Mouse (Mus musculus) cerebellum, postnatal 14 days (tissue): ENCODE results near the gene Bphl.
"Not testable (repeated sequence)": the region's sequence is repeated elsewhere in the genome, so short reads cannot be mapped to it uniquely, and the experiment has no call there.

Source experiments
- DNase-seq, 2 experiments: peaks; one replicate each; pipeline ENCODE4 v3.0.0; 2021; ENCODE audit warnings: mixed read lengths in 2 of 2

Bphl gene

GRCm38 (mm10) chr13:34053673-34054282, 16.4 kb downstream of the Bphl start:
- no peak for DNase-seq

DNA sequence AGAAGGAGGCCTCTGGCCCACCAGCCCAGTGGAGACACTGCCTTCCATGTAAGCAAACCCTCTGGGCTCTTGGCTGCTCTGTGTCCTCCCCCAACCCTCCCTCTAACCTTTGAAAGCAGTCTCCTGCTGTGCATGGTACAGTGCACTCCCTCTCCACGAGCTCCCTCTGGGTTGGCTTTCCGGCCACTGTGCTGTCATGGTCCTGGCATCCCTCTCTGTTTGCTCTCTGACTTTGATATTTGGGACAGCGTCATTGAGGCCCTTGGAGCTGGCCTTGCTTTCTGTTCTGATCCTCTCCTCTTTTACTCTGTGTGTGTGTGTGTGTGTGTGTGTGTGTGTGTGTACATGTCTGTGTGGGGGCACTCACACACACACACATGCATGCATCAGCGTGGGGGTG, 17.0 kb downstream of the Bphl start:
- no peak for DNase-seq

- DNase-seq = no peak
These were observed 17.6 kb downstream of the Bphl start for GRCm38 (mm10) chr13:34054983-34055382.

GRCm38 (mm10) chr13:34057252-34057651, 19.9 kb downstream of the Bphl start:
- no peak for DNase-seq

DNA sequence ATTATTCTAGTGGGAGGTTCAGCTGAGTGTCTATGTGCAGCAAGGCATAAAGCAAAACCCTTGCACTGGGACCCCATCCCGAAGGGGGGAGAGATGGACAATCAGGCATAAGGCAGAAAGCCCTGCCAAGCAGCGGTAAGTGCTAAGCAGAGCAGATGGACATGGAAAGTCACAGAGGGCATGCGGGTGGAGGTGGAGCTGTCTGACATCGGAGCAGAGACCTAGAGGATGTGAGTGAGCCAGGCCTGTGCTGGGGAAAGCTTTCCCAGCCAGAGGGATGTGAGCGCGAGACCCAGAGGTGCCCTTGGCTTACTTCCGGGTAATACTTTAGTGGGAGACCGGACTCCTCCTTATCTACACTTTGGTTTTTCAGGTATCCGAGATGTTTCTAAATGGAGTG, 22.7 kb downstream of the Bphl start:
- peak; percentile 72 to 73 for DNase-seq

DNA sequence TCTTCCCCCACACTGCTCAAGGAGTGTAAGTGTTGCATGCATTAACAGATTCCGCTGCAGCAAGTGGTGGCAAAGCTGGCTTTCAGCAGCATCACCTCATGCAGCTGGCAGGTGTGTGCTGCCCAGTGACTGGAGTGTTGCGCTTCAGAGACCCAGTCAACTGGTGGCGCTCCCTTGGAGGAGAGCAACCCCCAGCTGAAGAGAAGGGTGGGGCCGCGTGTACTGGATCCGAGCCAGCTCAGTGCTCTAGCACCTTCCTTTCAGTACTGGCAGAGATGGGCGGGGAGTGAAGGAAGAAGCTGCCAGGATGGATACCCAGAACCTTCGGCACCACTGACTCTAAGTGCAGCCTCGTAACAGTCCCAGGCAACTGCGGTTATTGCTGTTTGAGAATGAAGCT, 25.1 kb downstream of the Bphl start:
- no peak for DNase-seq

GRCm38 (mm10) chr13:34066351-34066750, 29.0 kb downstream of the Bphl start:
- peak in 1 of 2 experiments; percentile 26 for DNase-seq

- DNase-seq = no peak
These were observed 32.9 kb downstream of the Bphl start for GRCm38 (mm10) chr13:34070296-34070695.

DNA sequence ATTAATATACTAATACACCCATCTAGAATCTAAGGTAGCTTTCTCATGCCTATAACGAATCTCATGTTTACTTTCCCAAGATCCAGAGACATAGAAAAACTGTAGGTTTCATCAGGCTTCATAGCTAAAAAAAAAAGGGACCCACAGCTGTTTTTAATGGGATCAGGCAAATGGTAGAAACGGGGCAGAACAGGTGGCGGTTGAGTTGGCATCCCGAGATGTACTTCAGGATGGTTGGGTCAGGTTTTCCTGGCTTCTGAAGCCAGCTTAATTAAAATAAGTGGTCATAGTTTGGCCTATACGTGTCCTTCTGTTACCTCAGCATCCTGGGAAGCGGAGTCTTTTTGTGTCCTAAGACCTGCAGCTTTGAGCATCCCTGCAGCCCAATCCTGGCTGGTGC, 34.4 kb downstream of the Bphl start:
- no peak for DNase-seq

DNA sequence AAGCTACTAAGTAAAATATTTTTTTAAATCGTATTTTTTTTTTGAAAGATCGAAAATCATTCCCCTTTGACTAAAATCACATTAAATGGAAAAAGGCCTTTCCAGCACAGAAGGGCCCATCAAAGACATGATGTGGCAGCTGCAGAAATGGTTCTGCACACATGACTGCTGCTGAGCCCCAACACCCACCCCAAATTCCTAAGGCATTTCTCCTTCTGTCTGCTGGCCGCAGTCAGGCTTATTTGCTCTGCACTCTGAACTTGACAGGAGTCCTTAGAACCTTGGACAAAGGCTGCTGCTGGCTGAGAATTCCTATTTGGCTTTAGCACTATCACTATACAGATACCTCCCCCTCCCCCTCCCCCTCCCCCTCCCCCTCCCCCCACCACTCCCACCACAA, 35.5 kb downstream of the Bphl start:
- DNase-seq = no peak

DNA sequence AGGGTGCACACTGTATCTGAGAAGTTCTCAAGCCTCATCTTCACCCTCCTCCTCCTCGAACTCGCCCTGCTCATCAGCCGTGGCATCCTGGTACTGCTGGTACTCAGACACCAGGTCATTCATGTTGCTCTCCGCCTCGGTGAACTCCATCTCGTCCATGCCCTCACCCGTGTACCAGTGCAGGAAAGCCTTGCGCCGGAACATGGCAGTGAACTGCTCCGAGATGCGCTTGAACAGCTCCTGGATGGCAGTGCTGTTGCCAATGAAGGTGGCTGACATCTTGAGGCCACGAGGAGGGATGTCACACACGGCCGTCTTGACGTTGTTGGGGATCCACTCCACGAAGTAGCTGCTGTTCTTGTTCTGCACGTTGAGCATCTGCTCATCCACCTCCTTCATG, 37.0 kb downstream of the Bphl start:
- not testable (repeated sequence) for DNase-seq

GRCm38 (mm10) chr13:34075893-34076292, 38.5 kb downstream of the Bphl start:
- not testable (repeated sequence) for DNase-seq

DNA sequence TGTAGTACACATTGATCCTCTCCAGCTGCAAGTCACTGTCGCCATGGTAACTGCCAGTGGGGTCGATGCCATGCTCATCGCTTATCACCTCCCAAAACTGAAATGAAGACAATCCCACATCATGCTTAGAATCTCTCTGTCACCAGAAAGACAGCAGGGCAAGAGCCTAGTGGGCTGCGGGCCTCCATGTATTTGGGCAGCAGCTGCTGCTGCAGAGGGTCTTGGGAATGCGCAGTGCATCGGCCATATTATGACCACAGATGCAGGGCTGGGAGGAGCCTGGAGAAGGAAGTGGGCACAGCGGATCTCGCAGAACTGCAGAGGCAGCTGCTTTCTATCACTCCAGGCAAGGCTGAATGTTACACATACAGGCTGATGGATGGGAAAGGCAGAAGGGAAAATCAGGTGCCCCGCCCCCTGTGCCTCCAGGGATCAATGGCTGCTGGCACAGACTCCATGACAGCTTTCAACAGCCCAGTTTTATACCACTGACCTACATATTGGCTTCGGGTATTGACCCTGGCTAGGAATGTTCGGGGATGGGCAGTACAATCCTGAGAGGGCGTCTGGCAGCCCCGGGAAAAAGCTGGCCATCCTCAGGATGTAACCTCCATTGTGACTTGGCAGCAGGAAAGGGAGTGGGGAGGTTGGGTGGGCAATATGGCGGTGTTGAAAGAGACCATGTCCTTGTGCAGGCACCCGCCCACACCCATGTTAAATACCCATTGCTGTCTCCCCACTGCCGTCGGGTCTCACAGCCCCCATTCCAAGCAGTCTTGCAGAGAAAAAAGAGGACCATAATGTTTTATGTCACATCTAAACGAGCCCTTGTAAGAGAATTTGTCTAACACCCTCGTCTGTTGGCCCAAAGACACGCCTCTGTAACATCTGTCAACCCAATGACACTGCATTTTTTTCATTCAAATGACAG, 39.4 kb downstream of the Bphl start:
- DNase-seq = peak; percentile 67 to 76

- peak; percentile 98 for DNase-seq
These were observed 40.3 kb downstream of the Bphl start, which contains the start of gene Tubb2a for GRCm38 (mm10) chr13:34077492-34078271. TSS of gene Tubb2a (minus strand) at chr13:34078007.

GRCm38 (mm10) chr13:34078500-34079280, 41.3 kb downstream of the Bphl start:
- DNase-seq = no peak

DNA sequence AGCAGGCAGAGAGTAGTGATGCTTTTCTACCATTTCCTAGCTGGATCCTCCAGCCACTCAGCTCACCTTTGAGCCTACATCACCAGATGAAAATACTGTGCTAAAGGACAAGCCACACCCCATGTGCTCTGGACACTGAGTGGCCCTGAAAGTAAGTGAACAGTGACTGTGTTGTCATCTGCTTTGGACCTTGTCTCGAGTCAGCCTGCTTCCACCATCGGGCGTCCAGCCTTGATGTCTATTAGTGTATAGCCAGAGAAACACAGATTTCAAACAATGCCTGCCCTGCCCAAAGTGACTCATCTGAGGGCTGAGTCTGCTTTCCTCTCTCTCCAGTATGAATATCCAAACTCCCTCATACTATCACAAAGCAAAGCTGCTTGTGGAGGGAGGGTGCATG, 42.4 kb downstream of the Bphl start:
- no peak for DNase-seq

- DNase-seq = no peak
These were observed 44.5 kb downstream of the Bphl start for GRCm38 (mm10) chr13:34081926-34082325.

- no peak for DNase-seq
These were observed 46.8 kb downstream of the Bphl start for GRCm38 (mm10) chr13:34084026-34084750.

DNA sequence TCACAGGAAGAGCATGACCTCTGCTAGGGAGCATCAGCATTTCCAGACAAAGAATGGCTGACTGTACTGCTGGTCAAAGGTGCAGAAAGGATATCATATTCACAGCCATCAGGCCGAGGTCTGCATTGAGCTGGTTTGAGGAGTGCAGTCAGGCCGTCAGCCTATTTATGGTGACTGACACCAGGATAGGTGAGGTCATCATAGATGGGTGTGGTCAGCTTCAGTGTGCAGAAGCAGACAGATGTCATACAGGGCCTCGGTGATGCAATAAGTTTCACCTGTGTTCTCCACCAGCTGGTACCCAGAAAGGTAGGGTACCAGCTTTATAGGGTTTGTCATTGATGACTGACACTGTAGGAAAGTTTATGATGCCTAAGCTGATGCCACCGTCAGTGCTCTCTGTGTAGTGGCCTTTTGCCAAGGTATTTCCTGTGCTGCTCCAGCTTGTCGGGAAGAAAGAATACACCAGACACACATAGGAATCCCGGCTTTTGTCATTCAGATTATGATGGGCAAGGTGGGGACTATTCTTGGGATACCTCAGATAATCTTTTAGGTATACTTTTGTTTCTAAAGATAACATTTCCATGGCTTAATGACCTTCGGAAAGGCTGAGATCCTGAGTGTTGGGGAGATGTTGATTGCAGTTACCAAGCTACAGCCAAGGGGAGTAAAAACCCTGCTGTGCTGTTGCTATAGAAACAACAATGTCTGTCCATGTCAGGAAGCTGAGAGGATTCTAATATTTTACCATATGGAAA, 49.8 kb downstream of the Bphl start:
- peak; percentile 44 to 59 for DNase-seq

DNA sequence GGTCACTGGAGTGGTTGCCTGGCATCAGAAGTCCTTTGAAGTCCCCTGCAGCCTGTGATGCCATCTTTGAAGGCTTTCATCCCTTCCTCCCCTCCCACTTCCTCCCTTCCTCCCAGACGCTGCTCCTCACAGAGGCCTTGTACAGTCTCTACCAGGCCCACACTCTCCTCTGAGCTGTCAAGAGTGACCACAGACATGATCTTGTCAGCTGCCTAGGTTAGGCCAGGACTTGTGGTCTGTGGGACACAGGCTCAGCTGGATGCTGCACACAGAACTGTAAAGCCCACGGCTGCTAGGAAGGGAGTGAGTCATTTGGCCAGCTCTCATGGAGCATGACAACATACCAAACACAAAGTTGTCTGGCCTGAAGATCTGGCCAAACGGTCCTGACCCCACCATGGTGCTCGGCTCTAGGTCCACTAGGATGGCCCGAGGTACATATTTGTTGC, 50.8 kb downstream of the Bphl start:
- DNase-seq = not testable (repeated sequence)

GRCm38 (mm10) chr13:34088871-34089288, 51.5 kb downstream of the Bphl start:
- DNase-seq = no peak
